Mouse (Mus musculus): ENCODE results near the gene Ifitm5.

Ifitm5 gene

GRCm38 (mm10) chr7:140941222-140942051 lies 8.7 kb downstream of the Ifitm5 start, which contains the start of gene Pgghg:
Pgghg (plus strand) TSS chr7:140941391.
- peak; percentile 92 for DNase-seq (ENCODE audit: low spot score)

DNA sequence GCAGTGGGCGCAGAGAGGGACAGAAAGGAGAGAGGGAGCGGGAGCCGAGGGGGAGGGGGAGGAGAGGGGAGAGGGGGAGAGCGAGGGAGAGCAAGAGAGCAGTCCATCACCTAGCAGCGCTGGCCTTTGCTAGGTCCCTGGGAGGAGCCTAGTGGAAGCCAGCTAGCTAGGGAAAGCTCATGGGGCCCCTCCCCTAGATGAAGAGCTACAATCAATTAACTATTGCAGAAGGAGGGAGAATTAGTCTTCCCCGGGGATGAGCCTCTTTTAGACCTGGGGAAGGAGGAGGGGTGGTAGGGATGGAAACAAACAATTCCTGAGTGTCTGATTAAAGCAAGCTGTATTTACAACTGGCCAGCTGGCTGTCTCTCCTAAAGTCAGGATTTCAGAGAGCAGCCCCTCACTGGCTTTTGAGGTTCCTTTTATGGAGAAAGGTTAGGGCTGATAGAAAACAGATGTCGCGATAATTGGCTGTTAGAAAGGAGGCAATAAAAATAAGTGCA lies 10.4 kb downstream of the Ifitm5 start:
- DNase-seq (ENCODE audit: low spot score) = peak; percentile 73

DNA sequence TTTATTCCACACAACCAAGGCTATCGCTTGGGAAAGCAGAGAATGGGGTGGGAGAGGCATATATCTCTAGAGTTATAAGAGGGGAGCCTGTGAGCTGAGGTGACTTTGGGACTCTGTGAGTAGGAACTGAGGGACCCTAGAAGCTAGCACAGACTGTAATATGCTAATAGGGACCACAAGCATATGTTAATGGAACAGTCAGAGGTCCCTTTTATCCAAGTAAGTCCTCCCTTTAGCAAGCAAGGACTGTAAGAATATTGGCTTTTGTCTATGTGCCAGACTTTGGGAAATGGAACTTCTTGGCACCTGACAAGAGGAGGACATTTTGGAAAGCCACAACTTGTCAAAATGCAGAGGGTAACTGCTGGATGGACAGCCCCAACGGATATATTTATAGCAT lies 11.2 kb downstream of the Ifitm5 start:
- DNase-seq (ENCODE audit: low spot score) = no peak

DNA sequence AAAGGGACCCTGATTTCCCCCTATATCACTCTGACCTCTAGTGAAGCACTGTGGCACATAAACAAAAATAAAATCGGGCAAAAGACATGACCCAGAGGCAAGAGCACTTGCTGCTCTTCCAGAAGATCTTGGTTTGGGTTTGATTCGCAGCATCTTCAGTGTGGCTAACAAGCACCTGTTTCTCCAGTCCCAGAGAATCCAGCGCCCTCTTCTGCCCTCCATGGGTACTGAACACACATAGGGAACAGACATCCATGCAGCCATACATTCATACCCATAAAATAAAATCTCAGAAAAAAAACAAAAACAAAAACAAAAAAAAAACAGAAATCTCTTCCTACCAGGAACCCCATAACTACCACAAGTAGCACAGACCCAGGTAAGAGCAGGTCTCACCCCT lies 11.7 kb downstream of the Ifitm5 start:
- DNase-seq (ENCODE audit: low spot score) = peak; percentile 39

DNA sequence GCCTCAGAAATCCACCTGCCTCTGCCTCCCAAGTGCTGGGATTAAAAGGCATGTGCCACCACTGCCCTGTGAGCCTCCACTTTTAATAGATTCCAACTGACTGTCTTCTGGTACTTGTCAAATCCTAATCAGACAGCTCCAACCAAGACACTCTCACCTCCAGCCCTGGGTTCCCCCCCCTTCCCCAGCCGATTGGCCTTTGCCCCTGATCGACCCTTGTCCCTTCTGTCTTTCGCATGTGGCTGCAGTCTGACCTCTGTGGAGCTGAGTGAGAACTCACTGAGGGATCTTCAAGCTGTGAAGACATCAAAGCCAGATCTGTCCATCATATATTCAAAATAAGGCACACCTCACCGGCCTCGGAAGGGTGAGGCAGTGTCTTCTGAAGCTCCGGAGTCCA lies 22.9 kb downstream of the Ifitm5 start:
- DNase-seq (ENCODE audit: low spot score) = no peak

DNA sequence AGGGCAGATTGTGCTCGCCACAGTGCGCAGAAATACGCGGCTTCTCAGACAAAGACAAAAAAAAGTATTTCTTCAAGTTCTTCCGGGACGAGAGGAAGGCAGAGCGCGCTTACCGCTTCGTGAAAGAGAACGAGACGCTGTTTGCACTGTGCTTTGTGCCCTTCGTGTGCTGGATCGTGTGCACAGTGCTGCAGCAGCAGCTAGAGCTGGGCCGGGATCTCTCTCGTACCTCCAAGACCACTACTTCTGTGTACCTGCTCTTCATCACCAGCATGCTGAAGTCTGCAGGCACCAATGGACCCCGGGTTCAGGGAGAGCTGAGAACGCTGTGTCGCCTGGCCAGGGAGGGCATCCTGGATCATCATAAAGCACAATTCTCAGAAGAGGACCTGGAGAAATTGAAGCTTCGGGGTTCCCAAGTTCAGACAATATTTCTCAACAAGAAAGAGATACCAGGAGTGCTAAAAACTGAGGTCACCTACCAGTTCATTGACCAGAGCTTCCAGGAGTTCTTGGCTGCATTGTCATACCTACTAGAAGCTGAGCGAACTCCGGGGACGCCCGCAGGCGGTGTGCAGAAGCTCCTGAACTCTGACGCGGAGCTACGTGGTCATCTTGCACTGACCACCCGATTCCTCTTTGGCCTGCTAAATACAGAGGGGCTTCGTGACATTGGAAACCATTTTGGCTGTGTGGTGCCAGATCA lies 26.9 kb downstream of the Ifitm5 start:
- DNase-seq (ENCODE audit: low spot score) = no peak

DNA sequence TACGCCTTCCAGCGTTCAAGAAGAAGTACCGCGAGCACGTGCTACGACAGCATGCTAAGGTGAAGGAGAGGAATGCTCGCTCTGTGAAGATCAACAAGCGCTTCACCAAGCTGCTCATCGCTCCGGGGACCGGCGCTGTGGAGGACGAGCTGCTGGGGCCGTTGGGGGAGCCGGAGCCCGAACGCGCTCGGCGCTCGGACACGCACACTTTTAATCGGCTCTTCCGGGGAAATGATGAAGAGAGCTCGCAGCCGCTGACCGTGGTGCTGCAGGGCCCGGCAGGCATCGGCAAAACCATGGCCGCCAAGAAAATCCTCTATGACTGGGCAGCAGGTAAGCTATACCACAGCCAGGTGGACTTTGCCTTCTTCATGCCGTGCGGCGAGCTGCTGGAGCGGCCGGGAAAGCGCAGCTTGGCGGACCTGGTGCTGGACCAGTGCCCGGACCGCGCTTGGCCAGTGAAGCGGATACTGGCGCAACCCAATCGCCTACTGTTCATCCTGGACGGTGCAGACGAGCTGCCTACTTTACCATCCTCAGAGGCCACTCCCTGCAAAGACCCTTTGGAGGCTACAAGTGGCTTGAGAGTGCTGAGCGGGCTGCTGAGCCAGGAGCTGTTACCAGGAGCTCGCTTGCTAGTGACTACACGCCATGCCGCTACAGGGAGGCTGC lies 27.6 kb downstream of the Ifitm5 start:
- DNase-seq (ENCODE audit: low spot score) = peak; percentile 47

DNA sequence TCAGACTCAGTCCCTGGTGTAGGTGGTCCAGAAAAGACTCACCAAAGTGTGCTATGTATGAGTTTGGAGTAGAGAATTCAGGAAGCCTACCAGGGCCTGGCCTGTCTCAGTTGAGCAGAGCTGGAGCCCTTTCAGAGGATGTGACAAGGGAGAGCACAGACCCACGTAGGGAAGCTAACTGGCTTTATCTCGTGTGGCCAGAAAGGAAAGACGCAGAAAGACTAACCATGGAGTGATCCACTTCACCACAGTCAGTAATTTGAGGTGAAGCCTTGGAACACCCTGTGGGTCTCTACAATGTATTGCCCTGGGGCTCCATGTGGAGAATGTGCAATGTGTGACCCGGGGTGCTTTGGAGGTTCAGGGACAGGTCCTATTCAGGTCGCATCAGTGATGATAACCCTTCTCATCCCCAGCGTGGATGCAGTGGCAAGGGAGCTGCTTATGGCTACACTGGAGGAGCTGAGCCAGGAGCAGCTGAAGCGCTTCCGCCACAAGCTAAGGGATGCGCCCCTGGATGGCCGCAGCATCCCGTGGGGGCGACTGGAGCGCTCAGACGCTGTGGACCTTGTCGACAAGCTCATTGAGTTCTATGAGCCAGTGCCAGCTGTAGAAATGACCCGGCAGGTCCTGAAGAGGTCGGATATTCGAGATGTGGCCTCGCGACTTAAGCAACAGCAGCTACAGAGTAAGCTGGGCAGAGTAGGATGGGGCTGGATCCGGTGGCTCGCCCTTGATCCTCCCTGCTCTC lies 28.7 kb downstream of the Ifitm5 start:
- DNase-seq (ENCODE audit: low spot score) = no peak

DNA sequence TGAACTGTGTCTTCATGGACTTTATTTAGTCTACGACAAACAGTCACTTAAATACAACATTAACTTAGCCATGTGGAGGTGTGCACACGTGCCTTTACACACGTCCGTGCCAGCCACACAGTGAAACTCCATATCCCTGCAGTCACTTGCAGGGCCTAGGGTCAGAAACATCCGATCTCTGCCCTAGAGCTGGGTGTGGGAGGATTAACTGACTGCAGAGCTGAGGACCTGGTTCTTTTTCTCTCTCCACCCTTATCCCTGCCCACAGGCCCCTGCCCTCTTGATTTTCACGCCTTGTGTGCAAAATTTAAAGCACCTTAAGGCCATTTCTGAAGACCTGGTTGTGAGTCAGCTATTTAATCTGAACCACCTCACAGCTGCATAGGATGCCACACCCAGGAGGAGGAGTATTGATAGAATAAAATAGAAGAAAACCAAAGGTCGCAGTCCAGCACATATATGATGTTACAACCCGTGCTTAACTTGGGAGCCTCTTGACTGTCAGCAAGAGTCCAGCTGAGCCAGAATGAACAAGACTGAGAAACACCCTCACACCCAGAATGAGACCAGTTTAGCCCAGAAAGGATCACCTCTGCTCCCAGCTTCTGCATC lies 29.6 kb downstream of the Ifitm5 start, which contains the start of gene Nlrp6:
Gene Nlrp6 (plus strand): TSS at position 485 of the 612 bp plus-strand sequence.
- no peak for DNase-seq (ENCODE audit: low spot score)

DNA sequence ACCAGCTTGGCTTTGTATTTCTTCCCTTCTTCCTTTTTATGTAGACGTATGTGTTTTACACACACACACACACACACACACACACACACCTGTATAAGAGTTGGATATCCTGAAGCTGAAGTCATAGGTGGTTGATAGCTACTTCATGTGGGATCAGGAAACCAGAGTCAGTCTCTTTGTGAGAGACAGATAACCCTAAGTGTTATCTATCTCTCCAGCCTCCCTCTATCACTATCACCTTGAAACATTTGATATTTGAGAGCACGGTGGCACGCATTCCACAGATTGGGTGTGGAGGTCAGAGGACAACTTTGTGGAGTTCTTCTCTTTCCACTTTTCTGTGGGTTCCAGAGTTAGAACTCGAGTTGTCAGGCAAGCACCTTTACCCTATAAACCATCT lies 30.2 kb downstream of the Ifitm5 start:
- DNase-seq (ENCODE audit: low spot score) = no peak

DNA sequence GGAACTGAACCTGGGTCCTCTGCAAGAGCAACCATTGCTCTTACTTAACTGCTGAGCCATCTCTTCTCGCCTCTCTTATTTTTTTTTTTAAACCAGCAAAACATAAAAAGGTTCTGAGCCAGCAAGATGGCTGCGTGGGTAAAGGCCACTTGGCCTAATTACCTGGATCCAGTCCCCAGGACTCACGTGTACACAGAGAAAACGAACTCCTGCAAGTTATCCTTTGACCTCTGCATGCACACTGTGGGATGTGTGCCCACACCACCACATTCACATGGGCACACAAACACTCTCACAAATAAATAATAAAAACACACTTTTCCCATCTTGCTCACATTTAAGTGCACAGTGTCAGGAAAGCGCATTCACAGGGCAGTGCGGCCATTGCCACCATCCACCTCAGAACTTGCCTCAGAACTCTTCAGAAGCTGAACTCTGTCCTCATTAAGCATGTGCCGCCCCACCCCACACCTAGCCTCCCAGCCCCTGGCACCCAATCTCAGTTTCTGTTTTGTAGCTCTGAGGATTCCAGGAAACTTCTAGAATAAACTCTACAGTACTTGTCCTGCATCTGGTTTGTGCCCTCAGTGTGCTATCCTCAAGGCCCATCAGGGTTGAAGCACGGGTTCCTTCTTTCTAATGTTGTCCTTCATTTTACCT lies 35.9 kb downstream of the Ifitm5 start:
- no peak for DNase-seq (ENCODE audit: low spot score)

- DNase-seq (ENCODE audit: low spot score) = no peak
Observed at GRCm38 (mm10) chr7:140912846-140913482, 37.1 kb downstream of the Ifitm5 start.

DNA sequence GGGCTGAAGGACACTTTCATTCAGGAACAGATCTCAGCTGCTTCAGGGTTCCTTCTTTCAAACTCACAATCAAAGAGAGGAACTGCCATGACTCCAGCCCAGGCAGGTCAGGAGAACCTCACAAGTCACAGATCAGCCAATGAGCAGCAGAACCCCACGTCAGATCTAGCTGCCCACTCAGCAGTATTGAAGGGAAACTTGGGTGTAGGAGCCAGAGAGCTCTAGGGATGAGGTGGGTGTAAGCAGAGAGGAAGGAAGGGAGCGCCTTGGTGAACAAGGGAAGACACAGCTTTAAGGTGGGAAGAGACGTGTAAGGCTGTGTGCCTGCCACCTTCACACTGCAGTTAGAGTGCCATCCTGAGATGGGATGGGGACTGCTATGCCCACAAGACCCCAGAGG lies 37.8 kb downstream of the Ifitm5 start:
- no peak for DNase-seq (ENCODE audit: low spot score)

- DNase-seq (ENCODE audit: low spot score) = peak; percentile 92
Observed at GRCm38 (mm10) chr7:140908634-140909107, 41.4 kb downstream of the Ifitm5 start.

DNA sequence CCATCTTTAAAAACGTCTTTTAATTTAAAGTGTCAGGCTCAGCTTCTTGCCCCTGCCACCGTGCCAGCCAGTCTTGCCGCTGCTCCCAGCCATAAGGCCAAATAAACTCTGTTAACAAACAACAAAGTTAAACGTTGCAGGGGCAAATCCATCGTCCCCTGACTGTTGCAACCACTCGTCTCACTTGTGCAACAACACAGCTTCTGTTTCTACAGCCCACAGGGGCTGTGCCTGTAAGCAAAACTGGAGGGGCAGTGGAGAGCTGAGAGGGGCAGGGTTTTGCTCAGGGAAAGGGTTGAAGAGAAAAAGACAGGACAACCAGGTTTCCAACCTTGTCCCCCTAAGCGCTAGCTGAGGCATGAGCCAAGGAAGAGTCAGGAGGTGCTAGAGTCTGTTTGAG lies 41.9 kb downstream of the Ifitm5 start:
- DNase-seq (ENCODE audit: low spot score) = no peak

- DNase-seq (ENCODE audit: low spot score) = no peak
Observed at GRCm38 (mm10) chr7:140907697-140908096, 42.4 kb downstream of the Ifitm5 start.

DNA sequence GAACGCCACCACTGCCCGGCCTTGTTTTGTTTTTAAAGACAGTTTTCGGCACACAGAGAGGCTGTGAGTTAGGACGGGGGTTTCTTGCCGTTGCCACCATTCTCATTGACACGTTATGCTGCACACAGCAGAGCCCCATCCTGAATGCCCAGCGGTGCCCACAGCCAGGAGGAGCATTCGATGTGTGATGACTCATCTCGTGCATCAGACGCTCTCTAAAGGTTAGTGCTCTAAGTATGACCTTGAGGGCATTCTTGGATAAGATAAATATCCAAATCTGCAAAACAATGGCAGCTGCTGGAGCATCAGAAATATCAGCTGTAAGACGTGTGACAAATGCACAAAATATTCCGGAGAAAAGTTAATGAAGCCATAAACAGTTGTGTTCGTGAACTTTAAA lies 43.0 kb downstream of the Ifitm5 start:
- no peak for DNase-seq (ENCODE audit: low spot score)

- no peak for DNase-seq (ENCODE audit: low spot score)
Observed at GRCm38 (mm10) chr7:140905642-140906081, 44.4 kb downstream of the Ifitm5 start.

- peak; percentile 82 for DNase-seq (ENCODE audit: low spot score)
Observed at GRCm38 (mm10) chr7:140903212-140903611, 46.9 kb downstream of the Ifitm5 start.

Data from embryo, embryonic 10 days (tissue).